Mouse (Mus musculus) intestine, postnatal 0 days (tissue): ENCODE measurements around the gene Bahd1. TPM values are rescaled to one million over a fixed set of nuclear protein-coding genes. Genes with fewer than 3 reads are reported as not detected.

Experiments
- ATAC-seq: fragments of 200-750 bp; cut with Nextera tagmentation; 2 replicates; pipeline ENCODE4 v1.8.0; 2017; ENCODE audit warnings: mild to moderate bottlenecking, moderate TSS enrichment, moderate library complexity
- H3K27ac ChIP-seq: fragments of 300-500 bp; sonication (generic); 2 replicates; pipeline ENCODE4 v1.5.1; 2014; ENCODE audit warnings: mild to moderate bottlenecking, low read depth, low read length, moderate library complexity
- H3K27me3 ChIP-seq: fragments of 300-500 bp; sonication (generic); replicated peaks from 2 replicates; pipeline ENCODE4 v1.6.1; 2014; ENCODE audit warnings: low read length, mixed read lengths; ENCODE audit not compliant: control insufficient read depth, insufficient read depth
- H3K36me3 ChIP-seq: fragments of 300-500 bp; sonication (generic); 2 replicates; pipeline ENCODE4 v1.6.1; 2014; ENCODE audit warnings: mild to moderate bottlenecking, moderate library complexity; ENCODE audit not compliant: control insufficient read depth, insufficient read depth
- H3K4me1 ChIP-seq: fragments of 300-500 bp; sonication (generic); replicated peaks from 2 replicates; pipeline ENCODE4 v1.6.1; 2014; ENCODE audit warnings: antibody characterized with exemption, low read length, mixed read lengths; ENCODE audit not compliant: control insufficient read depth, insufficient read depth
- H3K4me2 ChIP-seq: fragments of 300-500 bp; sonication (generic); replicated peaks from 2 replicates; pipeline ENCODE4 v1.6.1; 2014; ENCODE audit warnings: low read depth, mild to moderate bottlenecking, moderate library complexity
- H3K4me3 ChIP-seq: fragments of 300-500 bp; sonication (generic); 2 replicates; pipeline ENCODE4 v1.5.1; 2014; ENCODE audit warnings: low read depth, low read length
- H3K9ac ChIP-seq: fragments of 300-500 bp; sonication (generic); 2 replicates; pipeline ENCODE4 v1.6.1; 2014; ENCODE audit warnings: mild to moderate bottlenecking, low read depth, low read length
- H3K9me3 ChIP-seq: fragments of 300-500 bp; sonication (generic); 2 replicates; pipeline ENCODE4 v1.6.1; 2016; ENCODE audit warnings: mixed run types; ENCODE audit not compliant: control insufficient read depth
- CTCF ChIP-seq: sonication (generic); IDR thresholded peaks from 2 replicates; pipeline ENCODE4 v1.5.1; 2016; ENCODE audit warnings: low read depth, mild to moderate bottlenecking, control low read depth, antibody characterized with exemption, moderate library complexity
- WGBS: fragments of 180-500 bp; shearing (Covaris S2); extraction: QIAGEN DNeasy Blood & Tissue Kit; methylation state at CpG from one replicate; pipeline ENCODE4 v1.1.7; 2014; 5-methylcytosine and 5-hydroxymethylcytosine counted together
- polyA plus RNA-seq: library from polyadenylated mRNA; unstranded; fragments of >200 nt; fragmentation: Nextera tagmentation; extraction: Ambion mirVana; gene quantifications from 2 replicates; pipeline ENCODE4 v1.2.1, GENCODE M21; 2015

Bahd1 gene
- polyA plus RNA-seq, 1 experiment from 2014 or later: 6.1 TPM

GRCm38 (mm10) chr2:118916436-118916835, 16.3 kb downstream of the Bahd1 start:
- H3K4me3 ChIP-seq: no peak overlapping the region
- no peak for ATAC-seq
- no peaks in the 10 kb centered on the region for H3K9me3 ChIP-seq
- H3K4me2 ChIP-seq: no peak overlapping the region
- H3K9ac ChIP-seq: no peak overlapping the region
- peaks cover 14% of the 10 kb centered on the region; the same call in 1 of the 2 replicates for H3K4me1 ChIP-seq
- no peak overlapping the region for H3K27ac ChIP-seq
- peaks cover 39% of the 10 kb centered on the region for H3K36me3 ChIP-seq
- no peak for TF ChIP-seq CTCF
- WGBS: 87% methylated on average over 17 of the region's 17 CpGs
- H3K27me3 ChIP-seq: no peaks in the 10 kb centered on the region

- WGBS: 46% methylated on average over 1 of the region's 1 CpGs
- Histone ChIP-seq H3K4me2 (no peak overlapping the region), H3K9ac (no peak overlapping the region), H3K9me3 (no peaks in the 10 kb centered on the region), H3K4me3 (no peak overlapping the region), H3K27ac (no peak overlapping the region), H3K36me3 (peaks cover 58% of the 10 kb centered on the region), H3K27me3 (no peaks in the 10 kb centered on the region), H3K4me1 (peaks cover 10% of the 10 kb centered on the region; the same call in 1 of the 2 replicates)
- ATAC-seq: no peak
- no peak for TF ChIP-seq CTCF
Measured at GRCm38 (mm10) chr2:118918543-118918942, 18.4 kb downstream of the Bahd1 start.

- Histone ChIP-seq H3K4me3 (no peak overlapping the region), H3K27me3 (no peaks in the 10 kb centered on the region), H3K27ac (no peak overlapping the region), H3K4me2 (no peak overlapping the region), H3K9me3 (no peaks in the 10 kb centered on the region), H3K9ac (no peak overlapping the region), H3K4me1 (0 out of 2 replicates have a peak, but pooled peaks cover under 1% of the 10 kb centered on the region), H3K36me3 (peaks cover 59% of the 10 kb centered on the region)
- WGBS: 90% methylated on average over 3 of the region's 3 CpGs
- ATAC-seq: no peak
- TF ChIP-seq CTCF: no peak
Measured at GRCm38 (mm10) chr2:118920428-118920827, 20.3 kb downstream of the Bahd1 start.

- Histone ChIP-seq H3K36me3 (peaks cover 24% of the 10 kb centered on the region), H3K27ac (no peak overlapping the region), H3K9me3 (no peaks in the 10 kb centered on the region), H3K4me1 (peaks cover 11% of the 10 kb centered on the region; the same call in 1 of the 2 replicates), H3K9ac (peak overlapping the region; percentile 74; the same call in 1 of the 2 replicates), H3K27me3 (no peaks in the 10 kb centered on the region), H3K4me2 (peak overlapping the region; percentile 98), H3K4me3 (peak overlapping the region; percentile 80)
- 3% methylated on average over 6 of the region's 6 CpGs for WGBS
- peak; percentile 18; the same call in 1 of the 2 replicates for ATAC-seq
- no peak for TF ChIP-seq CTCF
Measured at GRCm38 (mm10) chr2:118925952-118926351, 25.8 kb downstream of the Bahd1 start.

- H3K36me3 ChIP-seq: peaks cover 19% of the 10 kb centered on the region
- no peaks in the 10 kb centered on the region for H3K9me3 ChIP-seq
- peak; percentile 88 for ATAC-seq
- H3K4me3 ChIP-seq: peak within 1 kb of the TSS; percentile 80
- H3K27me3 ChIP-seq: no peaks in the 10 kb centered on the region
- under 1% methylated on average over 43 of the region's 47 CpGs for WGBS
- H3K4me1 ChIP-seq: peaks cover 11% of the 10 kb centered on the region; the same call in 1 of the 2 replicates
- peak within 1 kb of the TSS; percentile 98 for H3K4me2 ChIP-seq
- TF ChIP-seq CTCF: no peak
- no peak within 1 kb of the TSS; the same call in 1 of the 2 replicates for H3K27ac ChIP-seq
- H3K9ac ChIP-seq: peak within 1 kb of the TSS; percentile 74
Measured at GRCm38 (mm10) chr2:118926361-118926997, 26.3 kb downstream of the Bahd1 start, which contains the start of gene Chst14. Gene Chst14, plus strand, starts transcription at chr2:118926496.

GRCm38 (mm10) chr2:118926998-118927739, 27.0 kb downstream of the Bahd1 start:
- Histone ChIP-seq H3K27ac (no peak overlapping the region; the same call in 1 of the 2 replicates), H3K9me3 (no peaks in the 10 kb centered on the region), H3K27me3 (no peaks in the 10 kb centered on the region), H3K4me3 (peak overlapping the region; percentile 80), H3K36me3 (peaks cover 14% of the 10 kb centered on the region), H3K9ac (peak overlapping the region; percentile 74), H3K4me2 (peak overlapping the region; percentile 98), H3K4me1 (peaks cover 11% of the 10 kb centered on the region; the same call in 1 of the 2 replicates)
- no peak for TF ChIP-seq CTCF
- 0 out of 2 replicates have a peak, but pooled peaks have one; percentile 4 for ATAC-seq
- WGBS: 45% methylated on average over 31 of the region's 31 CpGs
